Mouse (Mus musculus) ES-E14 (cell line): ENCODE measurements around the gene Wdr74.

Experiments used
- HCFC1 ChIP-seq: IDR thresholded peaks from 2 replicates; pipeline ENCODE4 v1.6.1; 2012; ENCODE audit warnings: low read length, inconsistent platforms, borderline replicate concordance; ENCODE audit not compliant: insufficient read depth
- ZC3H11A ChIP-seq: IDR thresholded peaks from 2 replicates; pipeline ENCODE4 v1.6.1; 2012; ENCODE audit warnings: low read depth, mild to moderate bottlenecking, inconsistent platforms, low read length, borderline replicate concordance

DNA sequence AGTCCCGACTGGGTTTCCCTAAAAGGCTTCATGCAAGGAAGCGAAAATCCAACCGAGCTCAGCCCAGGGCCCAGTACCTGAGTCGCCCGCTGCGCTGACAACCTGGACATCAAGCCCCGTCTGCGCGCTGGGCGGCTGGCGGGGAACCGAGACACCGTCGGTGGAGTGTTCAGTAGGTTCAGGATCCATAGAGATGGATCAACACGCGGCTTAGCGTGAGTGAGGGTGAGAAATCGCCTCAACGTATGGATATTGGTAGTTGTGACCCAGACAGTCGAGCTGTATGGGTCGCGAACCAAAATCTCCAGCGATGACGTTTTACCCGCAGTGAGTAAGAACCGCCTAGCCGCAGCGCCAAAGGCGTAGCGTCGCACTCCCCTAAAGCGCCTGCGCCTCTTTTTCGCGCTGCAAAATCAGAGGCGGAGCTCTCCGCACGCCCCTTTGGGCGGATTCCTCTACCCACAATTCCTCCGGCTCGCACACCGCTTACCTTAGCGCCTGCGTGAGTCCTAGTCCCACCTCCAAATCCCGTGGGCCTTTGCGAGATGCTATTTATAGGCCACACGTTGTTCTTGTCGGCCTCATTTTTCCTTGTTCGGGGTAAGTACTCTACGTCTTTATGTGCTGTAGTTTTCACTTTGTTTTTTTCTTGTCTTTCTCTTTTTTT is 12.6 kb upstream of the Wdr74 start, which contains the start of gene Slc3a2:
- peak; percentile 78; the same call in 1 of the 2 replicates for TF ChIP-seq HCFC1
- TF ChIP-seq ZC3H11A: no peak
